Mouse (Mus musculus) forebrain, embryonic 12.5 days (tissue): Measurements from ENCODE around the gene Atn1. TPM values are rescaled to one million over a fixed set of nuclear protein-coding genes. Genes with fewer than 3 reads are reported as not detected.

Experiments used
- ATAC-seq: fragments of 200-750 bp; cut with Nextera tagmentation; 2 replicates; pipeline ENCODE4 v1.8.0; 2017; ENCODE audit warnings: moderate TSS enrichment; ENCODE audit not compliant: low FRiP score
- H3K27ac ChIP-seq: fragments of 300-500 bp; sonication (generic); 2 replicates; pipeline ENCODE4 v1.5.1; 2016; ENCODE audit warnings: mild to moderate bottlenecking
- H3K27me3 ChIP-seq: fragments of 300-500 bp; sonication (generic); 2 replicates; pipeline ENCODE4 v1.6.1; 2016; ENCODE audit warnings: mild to moderate bottlenecking
- H3K36me3 ChIP-seq: fragments of 300-500 bp; sonication (generic); replicated peaks from 2 replicates; pipeline ENCODE4 v1.6.1; 2016; ENCODE audit warnings: mild to moderate bottlenecking
- H3K4me1 ChIP-seq: fragments of 300-500 bp; sonication (generic); 2 replicates; pipeline ENCODE4 v1.6.1; 2016
- H3K4me2 ChIP-seq: fragments of 300-500 bp; sonication (generic); 2 replicates; pipeline ENCODE4 v1.6.1; 2016; ENCODE audit warnings: mild to moderate bottlenecking, moderate library complexity
- H3K4me3 ChIP-seq: fragments of 300-500 bp; sonication (generic); replicated peaks from 2 replicates; pipeline ENCODE4 v1.5.1; 2016; ENCODE audit warnings: mild to moderate bottlenecking
- H3K9ac ChIP-seq: fragments of 300-500 bp; sonication (generic); 2 replicates; pipeline ENCODE4 v1.6.1; 2016; ENCODE audit warnings: mild to moderate bottlenecking
- H3K9me3 ChIP-seq: fragments of 300-500 bp; sonication (generic); 2 replicates; pipeline ENCODE4 v1.6.1; 2016
- WGBS: fragments of 180-500 bp; shearing (Covaris S2); methylation state at CpG from one replicate; pipeline ENCODE4 v1.1.7; 2016; 5-methylcytosine and 5-hydroxymethylcytosine counted together
- polyA plus RNA-seq: library from polyadenylated mRNA; unstranded; fragments of >200 nt; fragmentation: Nextera tagmentation; extraction: Ambion mirVana; gene quantifications from 2 replicates; pipeline ENCODE4 v1.2.1, GENCODE M21; 2016

Atn1 gene
- polyA plus RNA-seq, 1 experiment from 2014 or later, result 17.6 TPM

- Histone ChIP-seq H3K4me3 (peak overlapping the region; percentile 54), H3K9me3 (no peaks in the 10 kb centered on the region)
- ATAC-seq, result peak; percentile 84
These were observed 10.6 kb downstream of the Atn1 start for GRCm38 (mm10) chr6:124745490-124746295.

GRCm38 (mm10) chr6:124744755-124745321, 11.5 kb downstream of the Atn1 start:
- Histone ChIP-seq H3K27ac (peak overlapping the region; percentile 92), H3K4me1 (peaks cover 32% of the 10 kb centered on the region), H3K36me3 (peaks cover 66% of the 10 kb centered on the region), H3K4me3 (peak overlapping the region; percentile 54), H3K9ac (peak overlapping the region; percentile 85), H3K9me3 (no peaks in the 10 kb centered on the region), H3K27me3 (no peaks in the 10 kb centered on the region), H3K4me2 (peak overlapping the region; percentile 92)
- WGBS, result 71% methylated on average over 26 of the region's 26 CpGs
- ATAC-seq, result no peak

More at GRCm38 (mm10) chr6:124745490-124746295, 10.6 kb downstream of the Atn1 start:
- Histone ChIP-seq H3K36me3 (peaks cover 67% of the 10 kb centered on the region), H3K4me1 (peaks cover 26% of the 10 kb centered on the region), H3K9ac (peak overlapping the region; percentile 85), H3K27ac (peak overlapping the region; percentile 92), H3K27me3 (no peaks in the 10 kb centered on the region), H3K4me2 (peak overlapping the region; percentile 92)
- under 1% methylated on average over 85 of the region's 85 CpGs for WGBS

- Histone ChIP-seq H3K4me1 (peaks cover 44% of the 10 kb centered on the region), H3K9ac (no peak overlapping the region), H3K27me3 (no peaks in the 10 kb centered on the region), H3K9me3 (no peaks in the 10 kb centered on the region), H3K4me3 (no peak overlapping the region), H3K4me2 (no peak overlapping the region), H3K27ac (no peak overlapping the region), H3K36me3 (peaks cover 61% of the 10 kb centered on the region)
- WGBS, result 90% methylated on average over 8 of the region's 8 CpGs
- no peak for ATAC-seq
These were observed 12.7 kb downstream of the Atn1 start for GRCm38 (mm10) chr6:124743647-124744046.

GRCm38 (mm10) chr6:124742839-124743514, 13.3 kb downstream of the Atn1 start:
- Histone ChIP-seq H3K27ac (no peak overlapping the region), H3K36me3 (peaks cover 54% of the 10 kb centered on the region), H3K4me2 (no peak overlapping the region), H3K9me3 (no peaks in the 10 kb centered on the region), H3K4me3 (no peak overlapping the region), H3K4me1 (peaks cover 49% of the 10 kb centered on the region), H3K27me3 (no peaks in the 10 kb centered on the region), H3K9ac (no peak overlapping the region)
- ATAC-seq, result no peak
- 92% methylated on average over 15 of the region's 15 CpGs for WGBS

GRCm38 (mm10) chr6:124741842-124742241, 14.5 kb downstream of the Atn1 start:
- H3K36me3 ChIP-seq, result peaks cover 43% of the 10 kb centered on the region
- H3K4me3 ChIP-seq, result peak overlapping the region; percentile 64
- peak overlapping the region; percentile 87 for H3K9ac ChIP-seq
- no peaks in the 10 kb centered on the region for H3K27me3 ChIP-seq
- H3K9me3 ChIP-seq, result no peaks in the 10 kb centered on the region
- H3K4me2 ChIP-seq, result peak overlapping the region; percentile 75
- H3K27ac ChIP-seq, result peak overlapping the region; percentile 100
- 63% methylated on average over 3 of the region's 3 CpGs for WGBS
- peaks cover 45% of the 10 kb centered on the region for H3K4me1 ChIP-seq
- ATAC-seq, result no peak

- Histone ChIP-seq H3K27me3 (no peaks in the 10 kb centered on the region), H3K27ac (peak within 1 kb of the TSS; percentile 100), H3K4me2 (peak within 1 kb of the TSS; percentile 75), H3K9ac (peak within 1 kb of the TSS; percentile 87), H3K4me3 (peak within 1 kb of the TSS; percentile 64), H3K4me1 (peaks cover 38% of the 10 kb centered on the region), H3K9me3 (no peaks in the 10 kb centered on the region), H3K36me3 (peaks cover 36% of the 10 kb centered on the region)
- under 1% methylated on average over 41 of the region's 41 CpGs for WGBS
- peak; percentile 80 for ATAC-seq
These were observed 15.2 kb downstream of the Atn1 start, which contains the start of gene Grcc10 for GRCm38 (mm10) chr6:124740888-124741761. Gene Grcc10, minus strand, starts transcription at chr6:124741374.

GRCm38 (mm10) chr6:124740211-124740887, 16.0 kb downstream of the Atn1 start:
- H3K36me3 ChIP-seq, result peaks cover 35% of the 10 kb centered on the region
- peaks cover 34% of the 10 kb centered on the region for H3K4me1 ChIP-seq
- peak overlapping the region; percentile 75 for H3K4me2 ChIP-seq
- WGBS, result 1% methylated on average over 29 of the region's 29 CpGs
- no peaks in the 10 kb centered on the region for H3K9me3 ChIP-seq
- peak overlapping the region; percentile 87 for H3K9ac ChIP-seq
- peak overlapping the region; percentile 100 for H3K27ac ChIP-seq
- H3K27me3 ChIP-seq, result no peaks in the 10 kb centered on the region
- peak overlapping the region; percentile 64 for H3K4me3 ChIP-seq
- ATAC-seq, result peak; percentile 24

GRCm38 (mm10) chr6:124739231-124739796, 17.0 kb downstream of the Atn1 start:
- peak overlapping the region; percentile 100 for H3K27ac ChIP-seq
- peak overlapping the region; percentile 64; the same call in 1 of the 2 replicates for H3K4me3 ChIP-seq
- ATAC-seq, result no peak
- H3K36me3 ChIP-seq, result peaks cover 27% of the 10 kb centered on the region
- 88% methylated on average over 10 of the region's 10 CpGs for WGBS
- peak overlapping the region; percentile 87; the same call in 1 of the 2 replicates for H3K9ac ChIP-seq
- H3K9me3 ChIP-seq, result no peaks in the 10 kb centered on the region
- peaks cover 30% of the 10 kb centered on the region for H3K4me1 ChIP-seq
- H3K27me3 ChIP-seq, result no peaks in the 10 kb centered on the region
- H3K4me2 ChIP-seq, result peak overlapping the region; percentile 75

GRCm38 (mm10) chr6:124738511-124739023, 17.8 kb downstream of the Atn1 start, which contains the start of gene Ptpn6:
Gene Ptpn6, minus strand, starts transcription at chr6:124738714.
- peak within 1 kb of the TSS; percentile 38; the same call in 1 of the 2 replicates for H3K9ac ChIP-seq
- H3K9me3 ChIP-seq, result no peaks in the 10 kb centered on the region
- peak within 1 kb of the TSS; percentile 64; the same call in 1 of the 2 replicates for H3K4me3 ChIP-seq
- WGBS, result 30% methylated on average over 15 of the region's 15 CpGs
- H3K4me2 ChIP-seq, result peak within 1 kb of the TSS; percentile 75
- H3K4me1 ChIP-seq, result peaks cover 30% of the 10 kb centered on the region
- H3K27me3 ChIP-seq, result no peaks in the 10 kb centered on the region
- no peak for ATAC-seq
- H3K27ac ChIP-seq, result peak within 1 kb of the TSS; percentile 100; the same call in 1 of the 2 replicates
- H3K36me3 ChIP-seq, result peaks cover 20% of the 10 kb centered on the region

- H3K4me1 ChIP-seq, result peaks cover 29% of the 10 kb centered on the region
- ATAC-seq, result no peak
These were observed 19.3 kb downstream of the Atn1 start for GRCm38 (mm10) chr6:124737040-124737439.

More at GRCm38 (mm10) chr6:124737040-124737439, 19.3 kb downstream of the Atn1 start:
- Histone ChIP-seq H3K4me2 (no peak overlapping the region), H3K27ac (no peak overlapping the region), H3K27me3 (no peaks in the 10 kb centered on the region), H3K9me3 (no peaks in the 10 kb centered on the region), H3K4me3 (no peak overlapping the region), H3K9ac (no peak overlapping the region), H3K36me3 (peaks cover 7% of the 10 kb centered on the region; the same call in 1 of the 2 replicates)
- WGBS, result 92% methylated on average over 11 of the region's 11 CpGs
